Mouse (Mus musculus) left cerebral cortex, postnatal 25 days (tissue): ENCODE measurements at regions not wholly inside any gene's neighbourhood (a gene's known extent, or its start where the extent isn't known, plus 50 kb on each side); places are given as distances from the start of the nearest gene placed in this dataset.

ENCODE experiments used
- DNase-seq, 2 experiments: peaks; one replicate each; pipeline ENCODE4 v3.0.0; 2022; ENCODE audit warnings: low spot score in 2 of 2, mixed read lengths in 1 of 2
- intact Hi-C: fragments of 180-260 bp; cut with DNase I; formaldehyde crosslinking; loops from one replicate; pipeline ENCODE4 v1.15.1; 2025

- intact Hi-C loops = no loop called here
- DNase-seq = no peak
These were observed 671.8 kb downstream of the 5730522E02Rik start for GRCm38 (mm10) chr11:25538641-25539258.

- intact Hi-C loops = no loop called here
- no peak for DNase-seq
These were observed 674.5 kb downstream of the 5730522E02Rik start for GRCm38 (mm10) chr11:25536069-25536468.

- intact Hi-C loops = no loop called here
- no peak for DNase-seq
These were observed 677.5 kb downstream of the 5730522E02Rik start for GRCm38 (mm10) chr11:25533081-25533480.

GRCm38 (mm10) chr11:25531668-25532398, 678.7 kb downstream of the 5730522E02Rik start:
- intact Hi-C loops = no loop called here
- DNase-seq = no peak

GRCm38 (mm10) chr11:25528056-25528455, 682.5 kb downstream of the 5730522E02Rik start:
- intact Hi-C loops = no loop called here
- no peak for DNase-seq

- DNase-seq = peak in 1 of 2 experiments; percentile 26
- intact Hi-C loops = no loop called here
These were observed 691.7 kb downstream of the 5730522E02Rik start for GRCm38 (mm10) chr11:25518903-25519302.

- DNase-seq = peak in 1 of 2 experiments; percentile 63
- intact Hi-C loops = no loop called here
These were observed 692.4 kb downstream of the 5730522E02Rik start for GRCm38 (mm10) chr11:25518131-25518530.

- intact Hi-C loops = no loop called here
These were observed 705.1 kb downstream of the 5730522E02Rik start for GRCm38 (mm10) chr11:25505500-25505899.

GRCm38 (mm10) chr11:25473682-25474365, 736.7 kb downstream of the 5730522E02Rik start:
- no peak for DNase-seq
- intact Hi-C loops = no loop called here

More at GRCm38 (mm10) chr11:25505500-25505899, 705.1 kb downstream of the 5730522E02Rik start:
- DNase-seq = no peak

- no peak for DNase-seq
- intact Hi-C loops = no loop called here
These were observed 740.7 kb downstream of the 5730522E02Rik start for GRCm38 (mm10) chr11:25469819-25470218.

- DNase-seq = no peak
- intact Hi-C loops = loop anchor here (10.0 kb wide), 1 partner anchor 418 kb away; no protein-coding TSS in a partner anchor
These were observed 773.4 kb downstream of the 5730522E02Rik start for GRCm38 (mm10) chr11:25437206-25437605.

GRCm38 (mm10) chr11:25435645-25436044, 774.9 kb downstream of the 5730522E02Rik start:
- no peak for DNase-seq

GRCm38 (mm10) chr11:25423186-25423585, 787.4 kb downstream of the 5730522E02Rik start:
- intact Hi-C loops = no loop called here

More at GRCm38 (mm10) chr11:25435645-25436044, 774.9 kb downstream of the 5730522E02Rik start:
- intact Hi-C loops = loop anchor here (10.0 kb wide), 1 partner anchor 419 kb away; no protein-coding TSS in a partner anchor

GRCm38 (mm10) chr11:25421486-25421885, 789.1 kb downstream of the 5730522E02Rik start:
- intact Hi-C loops = no loop called here
- no peak for DNase-seq

More at GRCm38 (mm10) chr11:25423186-25423585, 787.4 kb downstream of the 5730522E02Rik start:
- DNase-seq = no peak

- intact Hi-C loops = no loop called here
These were observed 800.0 kb downstream of the 5730522E02Rik start for GRCm38 (mm10) chr11:25410403-25411090.

GRCm38 (mm10) chr11:25391649-25392048, 818.9 kb downstream of the 5730522E02Rik start:
- peak in 1 of 2 experiments; percentile 52 for DNase-seq
- intact Hi-C loops = no loop called here

More at GRCm38 (mm10) chr11:25410403-25411090, 800.0 kb downstream of the 5730522E02Rik start:
- DNase-seq = peak; percentile 6 to 60

GRCm38 (mm10) chr11:25367111-25367510, 843.5 kb downstream of the 5730522E02Rik start:
- DNase-seq = no peak
- intact Hi-C loops = no loop called here

- intact Hi-C loops = no loop called here
These were observed 845.1 kb downstream of the 5730522E02Rik start for GRCm38 (mm10) chr11:25365433-25365832.

GRCm38 (mm10) chr11:25359723-25360122, 850.8 kb downstream of the 5730522E02Rik start:
- peak in 1 of 2 experiments; percentile 80 for DNase-seq
- intact Hi-C loops = loop anchor here (5.0 kb wide), 1 partner anchor 498 kb away; no protein-coding TSS in a partner anchor

More at GRCm38 (mm10) chr11:25365433-25365832, 845.1 kb downstream of the 5730522E02Rik start:
- DNase-seq = peak in 1 of 2 experiments; percentile 13
